Mouse (Mus musculus): ENCODE data around the gene Mctp1.

GRCm38 (mm10) chr13:77018851-77019250, 634.5 kb downstream of the Mctp1 start:
- TF ChIP-seq POLR2A (IDR thresholded peaks at IDR 0.05; ENCODE audit: borderline replicate concordance, low read depth, low read length): no peak
- no peak for TF ChIP-seq CTCF (IDR thresholded peaks at IDR 0.05; ENCODE audit: low read depth, low read length)
